Mouse (Mus musculus): ENCODE results near the gene Afap1l2. TPM values are rescaled to one million over a fixed set of nuclear protein-coding genes. Genes with fewer than 3 reads are reported as not detected.

Gene Afap1l2
- polyA plus RNA-seq, 1 experiment from 2014 or later, result 12.2 TPM

DNA sequence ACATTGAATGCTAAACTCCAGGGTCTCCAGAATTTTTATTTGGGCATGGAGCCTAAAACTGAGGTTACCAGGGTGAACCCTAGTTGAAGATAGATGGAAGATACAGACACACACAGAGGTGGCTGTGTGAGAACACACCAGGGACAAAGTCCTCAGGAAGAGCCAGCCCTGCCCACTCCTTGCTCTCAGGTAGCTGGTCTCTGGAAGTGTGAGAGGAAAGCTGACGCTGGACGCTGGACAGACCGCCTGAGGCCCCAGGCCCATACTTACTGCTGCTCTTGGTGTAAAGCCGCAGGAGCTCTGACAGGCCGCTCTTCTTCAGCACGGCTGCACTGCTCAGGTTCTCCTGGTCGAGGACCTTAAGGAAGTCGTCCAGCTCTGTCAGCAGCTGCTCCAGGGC lies 58.2 kb downstream of the Afap1l2 start:
- Histone ChIP-seq H3K4me2 (replicated peaks) (no peak overlapping the region), H3K27me3 (no peaks in the 10 kb centered on the region), H3K36me3 (no peaks in the 10 kb centered on the region), H3K27ac (replicated peaks) (no peak overlapping the region), H3K9ac (no peak overlapping the region), H3K4me3 (replicated peaks) (no peak overlapping the region), H3K4me1 (no peaks in the 10 kb centered on the region), H3K9me3 (replicated peaks) (no peaks in the 10 kb centered on the region)
- no peak for ATAC-seq (ENCODE audit: insufficient number of reproducible peaks, low FRiP score, low TSS enrichment, low read depth)
- 72% methylated on average over 8 of the region's 8 CpGs for WGBS

DNA sequence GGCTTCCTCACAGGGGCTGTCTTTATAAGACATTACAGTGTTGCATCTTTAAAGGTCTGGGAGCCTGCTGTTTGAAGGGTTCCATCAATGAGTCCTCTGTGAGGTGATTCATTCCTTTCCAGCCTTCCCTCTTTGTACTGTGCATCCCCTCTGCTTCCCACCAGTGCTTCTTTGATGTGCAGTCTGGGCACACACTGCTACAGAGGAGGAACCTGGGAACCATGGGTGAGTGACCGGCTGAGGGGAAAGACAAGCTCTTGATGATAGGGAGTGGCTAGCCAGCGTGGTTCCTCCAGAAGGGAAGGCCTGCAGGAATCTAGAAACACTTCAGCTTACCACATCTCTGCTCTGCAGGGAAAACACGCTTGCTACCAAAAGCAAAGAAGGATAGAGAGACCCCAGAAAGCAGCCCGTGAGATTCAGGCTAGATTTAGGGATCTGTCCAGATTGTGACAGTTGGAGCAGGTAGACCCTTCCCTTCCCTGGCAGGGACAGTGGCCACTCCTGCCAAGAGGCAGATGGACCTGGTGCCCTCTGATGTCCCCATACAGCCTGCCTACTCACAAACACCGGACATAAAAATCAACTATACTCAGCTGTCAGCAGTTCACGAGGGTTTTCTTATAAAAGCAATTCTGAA lies 59.9 kb downstream of the Afap1l2 start:
- WGBS, result 59% methylated on average over 6 of the region's 6 CpGs
- H3K4me2 ChIP-seq (replicated peaks), result no peak overlapping the region
- no peaks in the 10 kb centered on the region for H3K27me3 ChIP-seq
- no peak overlapping the region for H3K4me3 ChIP-seq (replicated peaks)
- no peak overlapping the region for H3K27ac ChIP-seq (replicated peaks)
- H3K9ac ChIP-seq, result no peak overlapping the region
- no peaks in the 10 kb centered on the region for H3K4me1 ChIP-seq
- no peak for ATAC-seq (ENCODE audit: insufficient number of reproducible peaks, low FRiP score, low TSS enrichment, low read depth)
- peaks cover 1% of the 10 kb centered on the region; the same call in 1 of the 2 replicates for H3K36me3 ChIP-seq
- no peaks in the 10 kb centered on the region for H3K9me3 ChIP-seq (replicated peaks)

DNA sequence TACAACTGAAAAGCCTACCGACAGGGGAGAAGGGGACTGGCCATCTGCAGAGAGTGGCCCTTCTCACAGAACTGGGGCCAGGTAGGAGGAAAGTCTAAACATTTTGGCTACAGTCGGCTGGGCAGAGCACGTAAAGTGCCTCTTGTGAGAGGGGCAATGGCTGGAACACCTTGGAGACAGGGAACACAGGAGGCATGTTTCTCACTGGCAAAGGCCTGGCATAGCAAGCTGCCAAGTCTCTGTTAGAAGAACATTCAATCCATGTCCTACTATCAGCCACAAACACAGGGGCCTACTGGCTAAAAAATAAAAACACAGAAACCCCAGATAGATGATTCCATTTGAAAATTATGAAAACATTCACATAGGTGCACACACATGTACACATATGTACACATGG lies 61.3 kb downstream of the Afap1l2 start:
- Histone ChIP-seq H3K4me2 (replicated peaks) (no peak overlapping the region), H3K9ac (no peak overlapping the region), H3K4me3 (replicated peaks) (no peak overlapping the region), H3K27me3 (no peaks in the 10 kb centered on the region), H3K9me3 (replicated peaks) (no peaks in the 10 kb centered on the region), H3K27ac (replicated peaks) (no peak overlapping the region), H3K4me1 (no peaks in the 10 kb centered on the region), H3K36me3 (peaks cover 4% of the 10 kb centered on the region; the same call in 1 of the 2 replicates)
- WGBS, result 88% methylated on average over 3 of the region's 3 CpGs
- ATAC-seq (ENCODE audit: insufficient number of reproducible peaks, low FRiP score, low TSS enrichment, low read depth), result no peak

DNA sequence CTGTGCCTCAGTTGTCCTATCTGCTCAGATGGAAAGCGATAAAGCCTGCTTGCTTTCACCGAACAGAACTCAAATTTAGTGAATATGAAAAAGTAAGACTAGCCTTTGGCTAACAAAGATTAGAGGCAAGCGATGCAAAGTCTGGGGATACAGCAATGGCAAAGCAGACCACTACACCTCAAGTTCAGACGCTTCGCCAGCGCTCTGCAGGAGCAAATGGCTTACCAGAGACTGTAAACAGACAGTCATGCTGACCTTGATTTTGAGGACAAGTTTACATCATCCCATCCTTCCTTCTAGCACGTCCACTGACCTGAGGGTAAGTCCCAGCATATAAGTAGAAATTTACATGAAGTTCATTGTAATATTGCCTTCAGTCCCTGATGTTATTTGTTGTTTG lies 61.8 kb downstream of the Afap1l2 start:
- Histone ChIP-seq H3K4me3 (replicated peaks) (no peak overlapping the region), H3K27ac (replicated peaks) (no peak overlapping the region), H3K27me3 (no peaks in the 10 kb centered on the region), H3K36me3 (peaks cover 4% of the 10 kb centered on the region; the same call in 1 of the 2 replicates), H3K9me3 (replicated peaks) (no peaks in the 10 kb centered on the region), H3K4me1 (no peaks in the 10 kb centered on the region), H3K4me2 (replicated peaks) (no peak overlapping the region), H3K9ac (no peak overlapping the region)
- 93% methylated on average over 7 of the region's 7 CpGs for WGBS
- no peak for ATAC-seq (ENCODE audit: insufficient number of reproducible peaks, low FRiP score, low TSS enrichment, low read depth)

DNA sequence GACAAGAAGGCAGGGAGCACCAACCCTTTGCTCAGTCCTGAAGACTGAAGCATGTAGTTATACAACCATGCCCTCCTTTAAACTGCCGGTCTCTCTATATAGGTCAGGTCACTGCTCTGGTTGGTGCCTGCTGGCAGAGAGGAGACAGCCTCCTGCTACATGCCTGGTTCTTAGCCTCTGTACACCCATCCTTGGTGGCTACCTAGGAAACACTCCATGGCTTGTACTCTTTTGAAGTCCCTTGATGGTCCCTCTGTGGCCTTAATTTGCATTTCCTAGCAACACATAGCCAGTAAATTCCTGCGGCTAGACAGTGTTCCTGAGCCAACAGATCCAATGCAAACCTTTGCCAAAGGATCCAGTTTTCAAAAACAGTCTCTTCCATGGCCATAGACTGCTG lies 62.4 kb downstream of the Afap1l2 start:
- 68% methylated on average over 2 of the region's 2 CpGs for WGBS
- Histone ChIP-seq H3K4me2 (replicated peaks) (no peak overlapping the region), H3K27me3 (no peaks in the 10 kb centered on the region), H3K4me3 (replicated peaks) (no peak overlapping the region), H3K36me3 (peaks cover 4% of the 10 kb centered on the region; the same call in 1 of the 2 replicates), H3K9ac (no peak overlapping the region), H3K4me1 (no peaks in the 10 kb centered on the region), H3K27ac (replicated peaks) (no peak overlapping the region), H3K9me3 (replicated peaks) (no peaks in the 10 kb centered on the region)
- no peak for ATAC-seq (ENCODE audit: insufficient number of reproducible peaks, low FRiP score, low TSS enrichment, low read depth)

DNA sequence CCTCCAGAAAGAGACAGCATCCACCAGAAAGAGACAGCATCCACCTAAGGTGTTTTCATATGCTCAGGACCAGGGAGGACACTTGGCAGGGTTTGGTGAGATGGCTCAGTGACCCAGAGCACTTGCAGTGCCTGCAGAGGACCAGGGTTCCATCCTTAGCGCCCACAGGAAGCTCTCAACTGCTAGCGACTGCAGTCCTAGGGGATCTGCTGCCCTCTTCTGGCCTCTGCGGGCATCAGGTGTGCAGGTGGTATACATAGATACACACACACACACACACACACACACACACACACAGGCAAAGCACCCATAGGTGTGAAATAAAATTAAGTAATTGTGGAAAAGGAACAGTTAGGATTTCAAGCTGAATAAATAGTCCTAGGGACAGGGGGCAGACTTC lies 63.2 kb downstream of the Afap1l2 start:
- no peak overlapping the region for H3K9ac ChIP-seq
- no peak overlapping the region for H3K27ac ChIP-seq (replicated peaks)
- 95% methylated on average over 3 of the region's 3 CpGs for WGBS
- ATAC-seq (ENCODE audit: insufficient number of reproducible peaks, low FRiP score, low TSS enrichment, low read depth), result no peak
- H3K4me3 ChIP-seq (replicated peaks), result no peak overlapping the region
- peaks cover 4% of the 10 kb centered on the region; the same call in 1 of the 2 replicates for H3K36me3 ChIP-seq
- H3K9me3 ChIP-seq (replicated peaks), result no peaks in the 10 kb centered on the region
- H3K27me3 ChIP-seq, result no peaks in the 10 kb centered on the region
- peaks cover 8% of the 10 kb centered on the region; the same call in 1 of the 2 replicates for H3K4me1 ChIP-seq
- H3K4me2 ChIP-seq (replicated peaks), result no peak overlapping the region

DNA sequence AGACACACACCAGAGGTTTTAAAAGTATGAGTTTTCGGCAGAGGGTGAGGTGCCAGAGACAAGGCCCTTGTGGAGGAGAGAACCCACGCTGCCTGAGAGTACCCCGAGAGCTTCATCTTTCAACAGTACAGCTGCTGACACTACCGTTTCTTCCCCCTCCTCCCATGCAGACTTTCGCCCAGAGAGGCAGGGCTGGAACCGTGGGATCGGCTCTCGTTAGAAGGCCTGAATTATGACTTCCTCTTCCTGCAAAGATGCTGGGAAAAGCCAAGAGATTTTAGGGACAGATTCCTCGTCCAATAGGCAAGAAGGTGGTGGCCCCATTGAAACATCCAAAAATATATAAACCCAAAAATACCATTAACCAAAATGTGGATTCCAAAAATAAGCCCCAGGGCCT lies 63.8 kb downstream of the Afap1l2 start:
- Histone ChIP-seq H3K27me3 (no peaks in the 10 kb centered on the region), H3K9me3 (replicated peaks) (no peaks in the 10 kb centered on the region), H3K9ac (no peak overlapping the region), H3K4me1 (peaks cover 11% of the 10 kb centered on the region; the same call in 1 of the 2 replicates), H3K4me3 (replicated peaks) (no peak overlapping the region), H3K27ac (replicated peaks) (no peak overlapping the region), H3K4me2 (replicated peaks) (no peak overlapping the region), H3K36me3 (peaks cover 4% of the 10 kb centered on the region; the same call in 1 of the 2 replicates)
- 63% methylated on average over 9 of the region's 9 CpGs for WGBS
- no peak for ATAC-seq (ENCODE audit: insufficient number of reproducible peaks, low FRiP score, low TSS enrichment, low read depth)

DNA sequence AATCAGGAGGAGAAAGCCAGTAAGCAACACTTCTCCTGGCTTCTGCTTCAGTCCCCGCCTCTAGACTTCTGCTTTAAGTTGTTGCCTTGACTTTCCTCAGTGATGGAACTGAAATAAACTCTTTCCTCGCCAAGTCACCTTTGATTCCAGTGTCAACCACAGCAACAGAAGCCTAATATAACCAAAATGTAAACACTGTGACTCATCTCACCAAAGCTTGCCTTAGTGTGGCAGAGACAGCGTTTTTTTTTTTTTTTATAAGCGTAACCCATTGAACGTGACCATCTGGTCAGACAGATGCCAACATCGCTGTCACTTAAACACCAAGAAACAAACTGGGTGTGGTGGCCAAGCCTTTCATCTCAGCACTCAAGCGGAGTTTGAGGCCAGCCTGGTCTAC lies 65.8 kb downstream of the Afap1l2 start:
- H3K9ac ChIP-seq, result no peak overlapping the region
- ATAC-seq (ENCODE audit: insufficient number of reproducible peaks, low FRiP score, low TSS enrichment, low read depth), result no peak
- 80% methylated on average over 7 of the region's 7 CpGs for WGBS

DNA sequence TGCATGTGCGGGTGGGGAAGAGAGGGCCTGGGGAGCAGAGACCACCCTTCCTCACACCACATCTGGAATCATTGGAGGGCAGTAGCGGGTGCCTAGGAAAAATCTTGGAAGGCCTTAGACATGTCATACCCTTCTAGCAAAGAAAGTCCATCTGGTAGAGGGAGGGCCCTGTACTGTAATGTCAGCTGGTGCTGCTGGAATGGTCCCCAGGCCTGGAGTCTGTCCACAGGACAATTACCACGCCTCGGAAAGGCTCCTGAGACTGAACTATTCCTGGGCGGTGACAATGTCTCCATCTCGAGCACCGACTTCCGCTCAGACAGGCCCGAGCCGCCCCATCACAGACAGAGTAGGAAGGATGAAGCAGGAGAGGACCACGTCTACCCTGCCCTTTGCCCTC lies 67.5 kb downstream of the Afap1l2 start:
- Histone ChIP-seq H3K36me3 (peaks cover 4% of the 10 kb centered on the region; the same call in 1 of the 2 replicates), H3K9me3 (replicated peaks) (no peaks in the 10 kb centered on the region), H3K4me1 (peaks cover 11% of the 10 kb centered on the region; the same call in 1 of the 2 replicates), H3K4me2 (replicated peaks) (no peak overlapping the region), H3K27me3 (no peaks in the 10 kb centered on the region), H3K27ac (replicated peaks) (0 out of 2 replicates have a peak overlapping the region, but pooled peaks have one; percentile 17), H3K4me3 (replicated peaks) (no peak overlapping the region), H3K9ac (no peak overlapping the region)
- 83% methylated on average over 11 of the region's 11 CpGs for WGBS
- no peak for ATAC-seq (ENCODE audit: insufficient number of reproducible peaks, low FRiP score, low TSS enrichment, low read depth)

More for the DNA sequence above, 65.8 kb downstream of the Afap1l2 start:
- Histone ChIP-seq H3K9me3 (replicated peaks) (no peaks in the 10 kb centered on the region), H3K4me3 (replicated peaks) (no peak overlapping the region), H3K4me1 (peaks cover 11% of the 10 kb centered on the region; the same call in 1 of the 2 replicates), H3K27ac (replicated peaks) (no peak overlapping the region), H3K4me2 (replicated peaks) (no peak overlapping the region), H3K36me3 (peaks cover 4% of the 10 kb centered on the region; the same call in 1 of the 2 replicates), H3K27me3 (no peaks in the 10 kb centered on the region)

DNA sequence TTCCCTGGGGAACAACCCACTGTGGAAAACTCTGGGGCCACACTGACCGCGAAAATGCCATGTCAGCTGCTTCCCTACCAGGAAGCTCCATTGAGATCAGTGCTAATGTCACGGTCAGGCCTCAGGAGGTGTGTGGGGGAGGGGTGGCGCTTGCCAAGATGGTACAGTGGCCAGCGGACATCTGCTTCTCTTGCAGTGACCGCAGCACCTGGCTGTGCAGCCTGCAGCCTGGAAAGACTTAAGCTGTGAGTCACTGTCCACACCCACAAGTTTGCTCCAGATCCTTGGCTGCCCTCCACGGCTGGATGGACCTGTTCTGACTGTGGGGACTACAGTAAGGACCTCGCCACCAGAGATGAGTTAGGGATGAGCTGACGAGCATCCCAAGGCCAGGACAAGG lies 68.2 kb downstream of the Afap1l2 start:
- 67% methylated on average over 9 of the region's 9 CpGs for WGBS
- Histone ChIP-seq H3K9me3 (replicated peaks) (no peaks in the 10 kb centered on the region), H3K4me3 (replicated peaks) (no peak overlapping the region), H3K9ac (no peak overlapping the region), H3K4me1 (peaks cover 11% of the 10 kb centered on the region; the same call in 1 of the 2 replicates), H3K36me3 (peaks cover 4% of the 10 kb centered on the region; the same call in 1 of the 2 replicates), H3K4me2 (replicated peaks) (no peak overlapping the region), H3K27me3 (no peaks in the 10 kb centered on the region), H3K27ac (replicated peaks) (0 out of 2 replicates have a peak overlapping the region, but pooled peaks have one; percentile 17)
- ATAC-seq (ENCODE audit: insufficient number of reproducible peaks, low FRiP score, low TSS enrichment, low read depth), result no peak; the same call in 1 of the 2 replicates

DNA sequence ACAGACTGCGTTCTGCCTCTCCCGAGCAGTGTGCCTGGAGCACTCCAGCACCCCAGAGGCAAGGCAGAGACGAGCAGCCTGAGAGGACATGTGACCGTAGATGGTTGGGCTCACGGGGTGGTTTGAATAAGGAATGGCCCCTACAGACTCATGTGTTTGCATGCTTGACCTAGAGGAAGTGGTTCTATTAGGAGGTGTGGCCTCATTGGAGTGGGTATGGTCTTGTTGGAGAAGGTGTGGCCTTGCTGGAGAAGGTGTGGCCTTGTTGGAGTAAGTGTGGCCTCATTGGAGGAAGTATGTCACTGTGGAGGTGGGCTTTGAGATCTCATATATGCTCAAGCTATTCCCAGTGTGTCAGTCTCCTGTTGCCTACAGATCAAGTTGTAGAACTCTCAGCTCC lies 70.1 kb downstream of the Afap1l2 start:
- Histone ChIP-seq H3K36me3 (peaks cover under 1% of the 10 kb centered on the region; the same call in 1 of the 2 replicates), H3K9me3 (replicated peaks) (no peaks in the 10 kb centered on the region), H3K4me3 (replicated peaks) (no peak overlapping the region), H3K27me3 (no peaks in the 10 kb centered on the region), H3K27ac (replicated peaks) (no peak overlapping the region), H3K4me2 (replicated peaks) (no peak overlapping the region), H3K4me1 (peaks cover 11% of the 10 kb centered on the region; the same call in 1 of the 2 replicates), H3K9ac (no peak overlapping the region)
- 88% methylated on average over 5 of the region's 5 CpGs for WGBS
- ATAC-seq (ENCODE audit: insufficient number of reproducible peaks, low FRiP score, low TSS enrichment, low read depth), result no peak

DNA sequence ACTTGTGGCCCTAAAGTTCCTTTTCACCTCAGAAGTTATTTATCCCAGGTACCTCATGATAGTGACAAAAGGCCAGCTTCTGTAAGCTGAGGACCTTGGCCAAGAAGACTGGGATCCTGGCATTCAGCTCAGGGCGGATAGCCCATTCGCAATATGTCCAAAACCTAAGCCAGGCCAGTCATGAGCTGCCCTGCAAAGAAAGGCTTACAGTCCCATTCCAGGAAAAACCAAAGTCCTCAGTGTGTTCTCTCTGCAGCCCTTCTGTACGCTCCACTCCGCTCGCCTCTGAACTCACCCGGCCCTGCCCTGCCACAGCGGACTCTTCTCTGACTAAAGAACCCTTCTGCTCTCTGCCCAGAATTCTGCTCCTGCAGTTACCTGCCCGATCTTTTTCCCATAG lies 71.8 kb downstream of the Afap1l2 start:
- ATAC-seq (ENCODE audit: insufficient number of reproducible peaks, low FRiP score, low TSS enrichment, low read depth), result no peak
- Histone ChIP-seq H3K36me3 (no peaks in the 10 kb centered on the region), H3K4me3 (replicated peaks) (no peak overlapping the region), H3K4me2 (replicated peaks) (no peak overlapping the region), H3K9me3 (replicated peaks) (no peaks in the 10 kb centered on the region), H3K4me1 (peaks cover 11% of the 10 kb centered on the region; the same call in 1 of the 2 replicates), H3K9ac (no peak overlapping the region), H3K27me3 (no peaks in the 10 kb centered on the region), H3K27ac (replicated peaks) (no peak overlapping the region)
- WGBS, result 94% methylated on average over 8 of the region's 8 CpGs
